Mouse (Mus musculus): Measurements from ENCODE around the gene Rnf220. TPM values are rescaled to one million over a fixed set of nuclear protein-coding genes. Genes with fewer than 3 reads are reported as not detected.

The Rnf220 gene
- polyA plus RNA-seq, 1 experiment: 47.7 TPM

DNA sequence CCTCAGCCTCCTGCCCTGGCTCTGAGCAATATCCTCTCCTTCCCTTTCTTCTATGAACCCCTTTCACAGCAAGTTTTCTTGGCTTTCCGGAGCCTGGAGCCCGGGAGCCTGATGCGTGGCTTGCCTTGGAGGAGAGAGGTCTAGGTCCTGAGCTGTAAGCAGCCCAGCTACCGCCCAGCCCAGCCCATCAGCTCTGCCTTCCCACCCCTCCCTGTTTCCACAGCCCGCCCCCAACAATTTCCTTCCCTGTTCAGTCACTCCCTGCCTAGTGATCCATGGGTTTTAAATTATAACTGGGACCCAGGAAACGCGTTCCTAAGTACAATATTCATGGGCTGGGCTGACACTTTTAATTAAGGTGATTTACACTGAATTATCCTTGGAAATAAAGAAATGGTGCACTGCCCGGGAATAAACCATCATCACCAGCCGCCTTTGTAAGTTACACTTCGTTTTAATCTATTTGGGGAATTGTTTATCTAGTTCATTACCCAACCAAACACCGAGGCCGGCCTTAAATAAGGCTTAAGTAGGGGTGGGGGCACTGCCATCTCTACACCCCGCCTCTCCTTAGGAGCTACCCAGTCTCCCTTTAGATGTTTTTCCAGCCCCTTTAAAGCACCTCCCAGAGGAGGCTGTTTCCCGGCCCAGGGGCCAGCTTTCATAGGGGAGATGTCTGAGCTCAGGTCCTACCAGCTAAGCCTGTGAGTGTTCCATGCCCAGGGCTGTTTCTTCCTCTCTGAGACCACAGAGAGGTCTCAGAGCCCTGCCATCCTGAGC is 194.6 kb downstream of the Rnf220 start:
- no peak overlapping the region for H3K4me3 ChIP-seq (ENCODE audit: insufficient read depth, low read length)
- no peaks in the 10 kb centered on the region for H3K4me1 ChIP-seq (ENCODE audit: control insufficient read depth, insufficient read depth, low read length)
- TF ChIP-seq POLR2A (IDR thresholded peaks at IDR 0.05; ENCODE audit: low read depth, low read length) (no peak), CTCF (IDR thresholded peaks at IDR 0.05; ENCODE audit: borderline replicate concordance, insufficient read depth, low read length) (no peak)
- no peak overlapping the region for H3K27ac ChIP-seq (ENCODE audit: insufficient read depth, low read length)

DNA sequence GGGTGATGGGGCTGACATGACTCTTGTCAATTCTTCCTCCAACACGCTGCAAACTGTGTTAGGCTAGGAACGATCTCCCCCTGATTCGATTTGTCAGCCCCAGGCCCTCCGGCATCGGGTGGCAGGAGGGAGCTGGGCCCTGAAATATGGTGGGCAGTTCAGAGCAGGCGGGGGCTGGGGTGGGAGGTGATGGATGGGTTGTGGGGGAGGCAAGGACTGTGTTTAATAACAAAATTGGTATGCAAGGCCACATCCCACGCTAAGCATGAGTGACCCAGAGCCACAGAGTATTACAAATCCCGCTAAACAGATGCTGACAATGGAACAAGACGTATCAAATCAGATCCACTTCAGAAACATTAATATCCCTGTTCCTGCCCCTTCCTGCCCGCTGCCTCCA is 196.9 kb downstream of the Rnf220 start:
- TF ChIP-seq POLR2A (IDR thresholded peaks at IDR 0.05; ENCODE audit: low read depth, low read length): no peak
- no peak for TF ChIP-seq CTCF (IDR thresholded peaks at IDR 0.05; ENCODE audit: borderline replicate concordance, insufficient read depth, low read length)
- no peak overlapping the region for H3K4me3 ChIP-seq (ENCODE audit: insufficient read depth, low read length)
- no peak overlapping the region for H3K27ac ChIP-seq (ENCODE audit: insufficient read depth, low read length)
- no peaks in the 10 kb centered on the region for H3K4me1 ChIP-seq (ENCODE audit: control insufficient read depth, insufficient read depth, low read length)

DNA sequence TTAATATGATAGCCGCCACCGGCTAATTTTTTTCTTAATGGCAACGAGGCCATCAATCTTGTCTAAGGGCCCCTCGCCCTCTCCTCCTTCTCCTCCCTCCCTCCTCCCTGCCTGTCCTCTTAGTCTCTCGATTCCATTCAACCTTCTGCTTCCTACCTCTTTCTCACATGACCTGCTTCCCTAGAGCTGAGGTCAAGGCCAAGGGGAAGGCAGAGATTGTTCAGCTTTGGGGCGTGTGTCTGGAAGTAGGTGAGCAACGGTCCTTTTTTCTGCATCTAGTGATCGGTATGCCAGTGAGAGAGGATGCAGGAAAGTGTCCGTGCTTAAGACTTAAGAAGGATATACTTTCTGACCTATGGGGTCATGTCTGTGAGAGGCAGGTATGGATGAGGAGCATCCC is 199.0 kb downstream of the Rnf220 start:
- TF ChIP-seq POLR2A (IDR thresholded peaks at IDR 0.05; ENCODE audit: low read depth, low read length) (no peak), CTCF (IDR thresholded peaks at IDR 0.05; ENCODE audit: borderline replicate concordance, insufficient read depth, low read length) (no peak)

DNA sequence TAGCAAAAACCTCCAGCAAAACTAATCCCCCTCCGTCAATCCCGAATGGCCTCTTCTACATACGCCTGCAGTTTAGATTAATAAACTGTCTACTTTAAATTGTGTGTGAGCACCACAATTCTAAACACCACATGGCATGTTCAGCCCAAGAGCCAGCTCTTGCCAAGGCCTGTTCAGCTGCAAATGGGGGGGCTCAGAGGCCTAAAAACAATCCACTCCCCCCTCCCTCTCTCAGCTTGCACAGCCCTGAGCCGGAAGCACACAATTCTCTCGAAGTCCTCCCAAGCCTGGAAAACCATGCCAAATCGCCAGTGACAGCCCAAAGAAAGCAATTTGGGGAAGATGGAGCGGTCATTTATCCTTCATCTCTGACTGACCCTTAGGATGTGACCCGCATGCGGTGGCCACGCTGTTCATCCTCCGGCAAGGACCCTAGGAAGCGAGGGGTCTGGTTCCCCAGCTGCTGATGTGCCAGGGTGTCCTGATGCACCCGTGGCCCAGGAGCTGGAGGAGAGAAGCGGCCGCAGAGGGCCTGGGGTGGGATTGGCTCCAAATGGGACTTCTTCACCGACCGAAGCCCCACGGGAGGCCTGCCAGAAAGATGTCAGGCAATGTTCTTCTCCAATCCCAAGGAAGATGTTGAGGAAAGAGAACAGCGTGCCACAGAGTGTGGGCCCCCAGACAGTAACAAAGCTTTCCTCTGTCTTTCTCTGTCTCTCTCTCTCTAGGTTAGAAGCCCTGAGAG is 199.8 kb downstream of the Rnf220 start:
- no peaks in the 10 kb centered on the region for H3K4me1 ChIP-seq (ENCODE audit: control insufficient read depth, insufficient read depth, low read length)
- H3K27ac ChIP-seq (ENCODE audit: insufficient read depth, low read length): no peak overlapping the region
- no peak for TF ChIP-seq CTCF (IDR thresholded peaks at IDR 0.05; ENCODE audit: borderline replicate concordance, insufficient read depth, low read length)
- TF ChIP-seq POLR2A (IDR thresholded peaks at IDR 0.05; ENCODE audit: low read depth, low read length): no peak
- H3K4me3 ChIP-seq (ENCODE audit: insufficient read depth, low read length): no peak overlapping the region

More for the DNA sequence above, 199.0 kb downstream of the Rnf220 start:
- Histone ChIP-seq H3K27ac (ENCODE audit: insufficient read depth, low read length) (no peak overlapping the region), H3K4me1 (ENCODE audit: control insufficient read depth, insufficient read depth, low read length) (no peaks in the 10 kb centered on the region), H3K4me3 (ENCODE audit: insufficient read depth, low read length) (no peak overlapping the region)

DNA sequence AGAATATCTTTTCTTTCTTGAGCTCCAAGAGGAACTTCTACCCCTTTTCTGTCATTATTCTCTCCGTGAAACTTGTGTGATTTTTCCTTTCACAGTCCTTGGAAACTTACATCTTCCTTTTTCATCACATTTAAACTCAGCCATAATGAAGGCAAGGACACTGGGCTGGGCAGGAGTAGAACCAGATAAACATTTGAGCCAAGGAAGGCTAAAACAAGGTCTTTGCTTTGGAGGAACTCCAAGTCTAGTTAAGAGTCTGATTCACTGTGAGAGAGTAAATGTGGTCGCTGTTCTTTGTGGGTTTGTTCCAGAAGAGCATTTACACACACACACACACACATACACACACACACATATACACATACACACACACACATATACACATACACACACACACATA is 205.2 kb downstream of the Rnf220 start:
- TF ChIP-seq POLR2A (IDR thresholded peaks at IDR 0.05; ENCODE audit: low read depth, low read length) (no peak), CTCF (IDR thresholded peaks at IDR 0.05; ENCODE audit: borderline replicate concordance, insufficient read depth, low read length) (no peak)
- Histone ChIP-seq H3K27ac (ENCODE audit: insufficient read depth, low read length) (no peak overlapping the region), H3K4me3 (ENCODE audit: insufficient read depth, low read length) (no peak overlapping the region), H3K4me1 (ENCODE audit: control insufficient read depth, insufficient read depth, low read length) (no peaks in the 10 kb centered on the region)

DNA sequence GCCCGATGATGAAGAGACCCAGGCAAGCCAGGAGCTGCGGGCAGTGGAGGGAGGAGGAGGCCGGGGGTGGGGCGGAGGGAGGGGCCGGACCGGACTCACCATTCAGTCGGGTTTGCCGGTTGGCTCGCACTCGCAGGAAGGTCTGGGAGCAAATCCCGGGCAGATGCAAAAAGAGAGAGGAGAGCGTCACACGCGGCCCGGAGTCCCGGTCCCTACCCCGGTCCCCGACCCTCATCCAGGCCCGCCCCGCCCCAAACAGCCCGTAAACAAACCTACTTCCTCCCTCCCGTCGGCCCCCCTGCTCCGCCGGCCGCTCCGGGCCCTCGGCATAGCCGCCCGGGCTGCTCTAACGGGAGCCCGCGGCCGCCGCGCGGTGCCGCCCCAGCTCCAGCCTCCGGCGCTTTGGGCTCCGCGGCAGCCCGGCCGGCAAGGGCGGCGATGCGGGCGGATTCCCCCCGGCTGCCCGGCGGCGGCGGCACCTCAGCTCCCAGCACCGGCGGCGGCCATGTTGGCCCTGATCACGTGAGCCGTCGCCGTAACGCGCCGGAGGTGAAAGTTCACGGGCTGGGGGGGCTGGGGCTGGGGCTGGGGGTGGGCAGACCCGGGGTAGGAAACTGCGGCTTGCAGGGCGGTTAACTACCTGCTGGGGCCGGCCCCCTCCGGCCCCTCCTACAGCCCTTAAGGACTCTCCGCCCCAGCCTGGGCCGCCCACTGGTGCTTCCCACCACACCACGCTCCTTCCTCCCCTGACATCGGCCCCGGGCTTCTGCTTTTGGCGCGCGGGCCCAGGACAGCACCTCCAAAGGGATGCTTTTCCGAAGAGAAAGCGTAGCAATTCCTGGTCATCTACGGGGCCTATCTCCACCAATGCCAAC is 207.7 kb downstream of the Rnf220 start:
- Histone ChIP-seq H3K27ac (ENCODE audit: insufficient read depth, low read length) (peak overlapping the region; percentile 66), H3K4me1 (ENCODE audit: control insufficient read depth, insufficient read depth, low read length) (peaks cover under 1% of the 10 kb centered on the region; the same call in 1 of the 2 replicates), H3K4me3 (ENCODE audit: insufficient read depth, low read length) (peak overlapping the region; percentile 97)
- no peak for TF ChIP-seq CTCF (IDR thresholded peaks at IDR 0.05; ENCODE audit: borderline replicate concordance, insufficient read depth, low read length)
- TF ChIP-seq POLR2A (IDR thresholded peaks at IDR 0.05; ENCODE audit: low read depth, low read length): peak; percentile 70

DNA sequence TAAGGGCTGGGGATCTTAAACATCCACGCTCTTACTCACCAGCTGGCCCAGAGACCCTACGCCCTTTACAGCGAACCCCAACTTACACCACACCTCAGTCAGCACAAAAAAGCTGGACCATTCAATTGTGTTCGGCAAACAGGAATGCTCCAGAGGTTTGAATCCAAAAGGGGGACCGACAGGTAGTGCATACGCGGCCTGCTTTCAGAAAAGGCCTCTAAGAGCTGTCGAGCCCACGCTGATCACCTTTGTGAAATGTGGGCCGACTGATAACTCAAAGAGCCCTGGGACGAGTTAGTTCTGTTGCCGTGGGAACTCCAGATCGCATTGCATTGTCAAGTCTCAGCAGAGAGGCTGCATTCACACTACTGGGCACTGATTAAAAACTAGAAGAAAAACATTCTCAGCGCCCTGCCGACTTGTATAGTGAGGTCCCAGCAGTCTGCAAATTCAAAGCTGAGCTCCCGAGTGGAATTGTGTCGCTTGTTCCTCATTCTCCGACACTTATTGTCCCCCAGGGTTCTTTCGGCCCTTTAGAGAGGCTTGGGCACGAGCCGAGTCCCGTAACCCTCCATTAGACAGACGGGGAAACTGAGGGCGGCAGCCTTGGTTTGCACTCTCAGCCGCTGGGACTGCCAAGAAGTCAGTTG is 208.4 kb downstream of the Rnf220 start:
- H3K4me1 ChIP-seq (ENCODE audit: control insufficient read depth, insufficient read depth, low read length): peaks cover 4% of the 10 kb centered on the region; the same call in 1 of the 2 replicates
- peak overlapping the region; percentile 97 for H3K4me3 ChIP-seq (ENCODE audit: insufficient read depth, low read length)
- TF ChIP-seq CTCF (IDR thresholded peaks at IDR 0.05; ENCODE audit: borderline replicate concordance, insufficient read depth, low read length): no peak
- no peak for TF ChIP-seq POLR2A (IDR thresholded peaks at IDR 0.05; ENCODE audit: low read depth, low read length)
- peak overlapping the region; percentile 46 for H3K27ac ChIP-seq (ENCODE audit: insufficient read depth, low read length)

DNA sequence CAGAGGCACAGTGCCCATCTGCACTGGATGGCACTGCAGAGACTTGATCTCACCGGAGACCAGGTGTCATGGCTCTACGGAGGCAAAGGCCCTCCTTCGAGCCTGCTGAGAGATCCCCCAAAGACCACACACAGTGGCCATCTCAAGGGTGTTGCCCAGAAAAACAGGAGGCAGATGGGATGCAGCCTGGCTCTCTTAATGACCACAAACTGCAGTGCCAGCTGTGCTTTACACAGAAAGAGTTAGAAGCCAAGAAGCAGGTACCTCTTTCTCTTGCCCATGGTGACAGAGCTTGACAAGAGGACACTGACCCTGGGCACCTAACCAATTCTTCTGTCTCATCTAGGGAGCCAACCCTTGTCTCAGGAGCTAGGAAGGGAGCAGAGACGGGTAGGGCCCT is 212.5 kb downstream of the Rnf220 start:
- no peak for TF ChIP-seq CTCF (IDR thresholded peaks at IDR 0.05; ENCODE audit: borderline replicate concordance, insufficient read depth, low read length)
- no peak for TF ChIP-seq POLR2A (IDR thresholded peaks at IDR 0.05; ENCODE audit: low read depth, low read length)
- Histone ChIP-seq H3K27ac (ENCODE audit: insufficient read depth, low read length) (no peak overlapping the region), H3K4me3 (ENCODE audit: insufficient read depth, low read length) (no peak overlapping the region), H3K4me1 (ENCODE audit: control insufficient read depth, insufficient read depth, low read length) (peaks cover 7% of the 10 kb centered on the region)

All from embryonic fibroblast, embryonic 13.5 days (primary cell).